Mouse (Mus musculus): ENCODE data around the gene Actg1. TPM values are rescaled to one million over a fixed set of nuclear protein-coding genes. Genes with fewer than 3 reads are reported as not detected.
A peak's percentile ranks its signal among the peaks of the same experiment; 100 is the strongest.

Gene Actg1
- total RNA-seq, 2 experiments from 2014 or later, result 733 to 1,653 TPM

- no peak for ATAC-seq (replicated peaks; ENCODE audit: poor library complexity, severe bottlenecking)
Observed at GRCm38 (mm10) chr11:120314721-120315415, 33.5 kb downstream of the Actg1 start.

DNA sequence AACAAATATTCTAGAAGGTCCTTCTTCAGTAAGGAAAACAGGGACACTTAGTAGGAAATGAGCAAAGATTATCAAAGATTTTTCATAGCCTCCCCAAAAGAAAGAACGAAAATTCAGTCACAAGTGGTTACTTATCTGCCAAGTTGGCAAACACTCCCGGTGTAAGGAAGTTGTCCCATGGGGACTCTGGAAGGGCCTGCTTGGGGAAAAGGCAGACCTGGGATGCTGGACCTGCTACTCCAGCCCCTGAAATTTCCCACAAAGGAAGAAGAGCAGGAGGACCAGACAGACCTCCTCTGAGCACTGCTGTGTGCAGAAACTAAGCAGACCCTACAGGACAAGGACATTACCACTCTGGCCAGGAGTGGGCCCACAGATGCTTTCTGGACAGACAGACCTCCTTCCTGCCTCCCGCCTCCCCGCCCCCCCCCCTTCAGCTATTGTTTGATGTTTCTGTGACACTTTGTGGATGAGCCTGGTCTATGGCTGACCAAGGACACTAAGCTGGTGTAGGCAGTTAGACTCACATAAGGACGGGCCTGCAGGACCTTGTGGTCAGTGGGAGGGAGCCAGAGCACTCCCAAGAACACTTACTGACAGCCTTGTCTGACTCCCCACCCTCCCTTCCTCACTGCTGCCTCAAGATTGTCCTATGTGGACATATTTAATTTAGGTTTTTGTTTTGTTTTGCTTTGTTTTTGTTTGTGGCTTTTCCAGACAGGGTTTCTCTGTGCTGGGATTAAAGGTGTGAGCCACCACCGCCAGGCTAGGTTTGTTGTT, 34.2 kb downstream of the Actg1 start:
- no peak for ATAC-seq (replicated peaks; ENCODE audit: poor library complexity, severe bottlenecking)

DNA sequence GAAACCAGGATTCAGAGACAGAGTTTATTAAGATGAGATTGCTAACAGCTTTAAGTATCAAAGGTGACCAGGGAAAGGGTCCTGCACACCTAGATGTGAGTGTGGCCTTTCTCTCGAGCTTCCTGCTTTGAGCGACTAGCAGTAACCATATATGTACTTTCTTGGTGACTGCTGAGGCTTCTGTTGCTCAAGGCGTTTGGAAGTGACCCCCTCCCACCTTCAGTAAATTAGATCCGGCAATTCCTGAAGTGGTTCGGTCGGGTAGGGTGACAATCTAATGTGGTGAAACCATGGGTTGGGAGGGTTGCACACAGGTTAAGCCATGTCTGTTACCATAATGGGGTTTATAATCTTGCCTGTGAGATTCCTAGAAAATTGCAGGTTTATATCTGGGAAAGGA, 36.3 kb downstream of the Actg1 start:
- no peak for ATAC-seq (replicated peaks; ENCODE audit: poor library complexity, severe bottlenecking)

GRCm38 (mm10) chr11:120311561-120311960, 36.8 kb downstream of the Actg1 start:
- ATAC-seq (replicated peaks; ENCODE audit: poor library complexity, severe bottlenecking), result no peak

DNA sequence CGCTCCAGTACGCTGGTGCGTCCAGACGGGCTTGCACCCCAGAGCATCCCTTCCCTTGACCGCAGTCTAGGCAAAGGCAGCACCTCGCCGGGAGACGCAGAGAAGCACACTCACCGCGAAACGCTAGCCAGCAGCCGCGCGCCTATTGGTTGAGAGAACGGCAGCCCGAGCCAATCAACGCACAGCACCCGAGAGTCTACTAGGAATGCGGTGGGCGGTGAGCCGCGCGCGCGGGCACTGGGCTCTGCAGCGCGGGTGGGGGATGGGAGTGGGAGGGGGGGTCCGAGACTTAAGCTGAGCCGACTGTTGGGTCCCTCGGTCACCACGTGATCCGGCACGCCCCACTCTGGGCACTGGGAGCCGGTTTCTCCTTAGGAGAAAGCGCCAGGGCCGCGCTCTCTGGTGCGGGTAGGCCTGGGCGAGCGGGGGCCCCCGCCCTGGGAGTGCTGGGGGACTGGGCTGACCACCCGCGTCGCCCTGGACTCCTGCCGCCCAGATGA, 37.5 kb downstream of the Actg1 start:
- peak; percentile 72 for ATAC-seq (replicated peaks; ENCODE audit: poor library complexity, severe bottlenecking)

DNA sequence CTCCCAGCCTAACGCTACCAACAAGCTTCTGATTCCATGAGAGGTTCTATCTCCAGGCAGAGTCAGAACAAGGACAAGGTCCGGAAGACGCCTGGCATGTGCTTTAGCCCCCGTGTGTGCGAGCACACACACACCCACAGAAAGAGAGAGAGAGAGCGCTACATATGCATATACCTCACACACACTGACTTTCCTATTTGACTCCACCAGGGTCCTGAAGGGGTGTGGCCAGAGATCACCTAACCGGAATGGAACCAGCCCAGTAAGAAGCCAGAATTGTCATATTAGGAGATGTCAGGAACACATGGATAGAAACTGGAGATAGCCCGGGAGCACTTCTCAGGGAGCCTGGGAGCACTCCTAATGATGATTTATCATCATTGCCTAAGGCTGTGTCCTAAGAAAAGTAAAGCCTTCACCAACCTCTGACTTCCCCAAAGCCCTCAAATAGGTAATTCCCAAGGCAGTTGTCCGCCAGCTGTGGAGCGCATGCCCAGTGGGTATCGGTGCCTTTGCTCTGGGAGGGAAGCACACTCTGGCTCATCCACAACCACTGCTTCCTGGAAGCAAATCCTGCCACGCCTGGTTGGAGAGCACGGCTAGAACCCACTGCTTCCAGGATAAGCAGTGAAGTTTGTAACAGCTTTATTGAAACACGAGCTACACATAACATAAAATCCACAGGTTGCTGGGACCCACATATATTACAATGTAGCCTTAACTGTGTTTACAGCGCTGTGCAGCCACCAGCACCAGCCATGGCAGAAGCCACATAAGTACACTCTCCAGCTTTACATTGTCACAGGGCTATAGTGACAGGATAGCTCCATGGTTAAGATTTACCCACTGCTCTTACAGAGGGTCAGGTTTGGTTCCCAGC, 39.7 kb downstream of the Actg1 start:
- no peak for ATAC-seq (replicated peaks; ENCODE audit: poor library complexity, severe bottlenecking)

GRCm38 (mm10) chr11:120307566-120308430, 40.5 kb downstream of the Actg1 start:
- ATAC-seq (replicated peaks; ENCODE audit: poor library complexity, severe bottlenecking), result peak; percentile 42; the same call in 1 of the 2 replicates

GRCm38 (mm10) chr11:120307132-120307413, 41.3 kb downstream of the Actg1 start:
- no peak for ATAC-seq (replicated peaks; ENCODE audit: poor library complexity, severe bottlenecking)

DNA sequence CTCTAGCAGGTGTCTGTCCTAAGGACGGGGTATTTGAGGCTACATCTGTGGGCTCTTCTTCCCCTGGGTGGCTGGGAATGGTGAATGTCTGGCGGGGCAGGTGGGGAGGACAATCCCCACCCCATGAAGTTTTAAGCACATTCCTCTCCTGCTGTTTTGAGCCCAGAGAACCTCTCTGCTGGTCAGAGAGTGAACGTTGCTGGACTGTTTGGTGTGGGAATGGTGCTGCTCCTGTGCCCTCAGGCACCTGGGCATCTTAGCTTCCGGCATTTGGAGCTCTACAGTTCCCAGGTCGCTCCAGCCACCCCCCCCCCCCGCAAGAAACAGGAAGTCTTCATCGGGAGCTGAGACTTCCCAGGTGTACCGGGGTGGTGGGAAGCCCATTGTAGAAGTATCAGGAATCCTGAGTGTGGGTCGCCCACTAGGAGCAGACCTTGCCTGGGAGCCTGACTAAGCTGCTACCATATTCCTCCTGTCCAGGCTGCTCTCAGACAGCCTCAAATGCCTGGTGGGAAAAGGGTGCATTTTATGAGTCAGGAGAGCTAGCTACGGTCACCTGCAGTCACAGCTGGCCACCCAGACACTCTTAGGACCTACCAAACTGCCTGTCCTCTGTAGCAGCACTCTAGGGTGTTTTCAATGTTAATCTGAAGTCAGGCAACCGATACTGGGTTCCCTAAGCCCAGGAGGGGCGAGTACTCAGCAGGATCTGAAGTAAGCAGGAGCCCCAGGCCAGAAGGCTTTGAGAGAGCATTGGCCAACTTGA, 41.8 kb downstream of the Actg1 start:
- no peak for ATAC-seq (replicated peaks; ENCODE audit: poor library complexity, severe bottlenecking)

GRCm38 (mm10) chr11:120305535-120306365, 42.6 kb downstream of the Actg1 start:
- no peak for ATAC-seq (replicated peaks; ENCODE audit: poor library complexity, severe bottlenecking)

DNA sequence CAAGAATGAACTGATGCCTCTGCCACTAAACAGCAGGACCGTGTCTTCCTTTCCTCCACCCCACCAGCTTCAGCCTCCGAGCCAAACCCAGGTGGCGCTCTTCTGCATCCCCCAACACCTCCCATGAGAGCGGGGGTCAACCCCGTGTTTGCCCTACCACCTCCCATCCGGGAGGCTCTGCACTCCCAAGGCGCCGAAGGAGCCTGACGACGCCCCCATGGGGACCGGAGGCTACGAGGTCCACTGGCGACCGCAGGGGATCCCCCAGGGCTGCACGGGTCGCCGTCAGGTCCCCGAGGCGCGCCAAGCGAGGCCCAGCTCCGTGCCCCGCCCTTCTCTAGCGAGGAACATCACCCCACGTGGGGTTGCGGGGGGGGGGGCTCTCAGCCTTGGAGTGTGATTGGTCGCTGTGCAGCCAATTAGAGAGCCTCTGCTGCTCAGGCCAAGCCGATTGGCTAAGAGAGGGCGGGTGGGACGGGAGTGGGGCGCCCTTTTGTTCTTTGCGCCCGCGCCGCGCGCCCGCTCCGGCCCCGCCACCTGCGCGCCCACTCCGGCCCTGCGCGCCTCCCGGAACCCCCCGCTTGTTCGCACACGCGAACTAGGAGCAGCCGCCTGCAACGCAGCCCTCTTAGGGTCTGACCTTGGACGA, 43.3 kb downstream of the Actg1 start:
- peak; percentile 87 for ATAC-seq (replicated peaks; ENCODE audit: poor library complexity, severe bottlenecking)

DNA sequence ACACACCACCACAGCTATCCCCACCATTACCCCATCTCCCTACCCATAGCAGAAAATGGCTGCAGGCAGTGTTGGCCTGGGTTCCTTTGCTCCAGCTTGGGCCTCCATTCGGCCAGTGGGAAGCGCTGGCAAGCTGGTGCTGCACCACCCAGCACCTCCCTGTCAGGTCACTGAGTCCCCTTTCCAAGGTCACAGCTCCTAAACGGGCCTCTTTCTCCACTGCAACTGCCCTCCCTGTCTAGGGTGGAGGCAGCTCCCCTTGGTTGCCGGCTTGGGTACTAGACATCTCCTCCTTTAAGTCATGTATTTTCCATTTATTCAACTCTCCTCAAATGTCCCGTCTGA, 44.0 kb downstream of the Actg1 start:
- no peak for ATAC-seq (replicated peaks; ENCODE audit: poor library complexity, severe bottlenecking)

DNA sequence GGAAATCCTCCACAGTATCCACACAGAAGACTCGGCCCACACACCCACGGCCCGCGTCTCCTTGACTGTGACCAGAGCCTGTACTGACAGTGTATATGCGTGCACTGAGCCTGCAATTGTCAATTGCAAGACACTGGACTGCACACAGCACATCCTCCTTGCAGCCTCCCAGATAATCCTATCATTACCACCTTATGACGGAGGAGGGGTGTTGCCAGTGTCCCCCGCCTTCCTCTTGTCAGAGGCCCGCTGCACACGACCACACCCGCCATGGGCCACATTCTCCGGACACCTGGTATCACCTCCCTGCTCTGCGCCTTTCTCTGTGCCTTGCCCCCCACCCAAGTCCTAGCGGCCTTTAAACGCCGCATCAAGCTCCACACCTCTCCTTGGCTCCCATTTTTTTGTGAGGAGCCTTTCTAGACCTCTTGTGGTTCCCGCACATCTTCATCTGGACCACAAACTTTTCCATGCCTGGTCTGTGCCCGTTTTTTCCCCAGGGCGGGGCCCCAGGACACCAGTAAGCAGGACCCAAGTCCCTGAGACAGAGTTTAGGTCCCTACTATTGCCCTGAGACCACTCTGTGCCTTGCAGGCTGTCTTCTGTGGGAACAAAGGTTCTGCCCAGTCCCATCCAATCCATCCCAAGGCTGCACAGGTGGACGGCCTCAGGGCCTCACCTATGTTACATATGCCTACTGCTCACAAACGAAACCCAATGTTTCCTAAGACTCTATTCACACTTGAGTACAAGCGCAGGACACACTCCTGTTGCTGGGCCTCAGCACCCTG, 44.6 kb downstream of the Actg1 start:
- no peak for ATAC-seq (replicated peaks; ENCODE audit: poor library complexity, severe bottlenecking)

- ATAC-seq (replicated peaks; ENCODE audit: poor library complexity, severe bottlenecking), result no peak
Observed at GRCm38 (mm10) chr11:120303119-120303518, 45.2 kb downstream of the Actg1 start.

GRCm38 (mm10) chr11:120299484-120299883, 48.9 kb downstream of the Actg1 start:
- no peak for ATAC-seq (replicated peaks; ENCODE audit: poor library complexity, severe bottlenecking)

DNA sequence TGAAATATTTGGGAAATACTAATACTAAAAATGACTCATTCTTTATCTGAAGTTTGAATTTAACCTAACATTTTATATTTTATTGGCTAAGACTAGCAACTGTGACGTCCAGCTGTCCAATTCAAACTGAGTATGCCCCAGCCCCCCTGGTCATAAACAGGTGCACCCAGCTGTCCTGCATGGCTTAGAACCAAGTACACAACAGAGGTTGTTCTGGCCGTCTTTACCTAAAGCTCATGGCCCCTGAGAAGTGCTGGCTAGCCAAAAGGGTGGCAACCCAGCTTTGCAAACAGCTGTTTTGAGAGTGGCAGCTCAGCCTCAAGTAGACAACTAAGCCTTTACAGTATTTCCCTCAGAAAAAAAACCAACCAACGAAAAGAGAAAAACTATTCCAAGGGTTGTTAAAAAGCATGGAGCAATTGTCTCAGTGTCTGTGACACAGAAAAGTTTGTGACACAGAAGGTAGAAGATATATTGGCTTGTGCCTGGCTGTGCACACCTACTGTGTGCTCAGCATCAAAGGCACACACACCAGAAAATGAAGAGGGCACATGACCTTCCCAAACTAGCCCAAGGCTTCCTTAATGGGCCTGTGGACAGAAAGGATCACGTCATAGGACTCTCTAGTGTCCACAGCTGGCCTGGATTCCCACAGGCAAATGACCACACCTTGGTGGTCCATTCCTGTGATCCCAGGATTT, 49.8 kb downstream of the Actg1 start:
- no peak for ATAC-seq (replicated peaks; ENCODE audit: poor library complexity, severe bottlenecking)

- ATAC-seq (replicated peaks; ENCODE audit: poor library complexity, severe bottlenecking), result no peak
Observed at GRCm38 (mm10) chr11:120297767-120298166, 50.6 kb downstream of the Actg1 start.
